Mouse (Mus musculus): ENCODE data around the gene Maml3.

- no peak for TF ChIP-seq CTCF (IDR thresholded peaks at IDR 0.05; ENCODE audit: control insufficient read depth, insufficient read depth, insufficient read length)
- TF ChIP-seq USF1 (IDR thresholded peaks at IDR 0.05; ENCODE audit: low read depth), result no peak
- no peak for TF ChIP-seq MAX (IDR thresholded peaks at IDR 0.05)
- TF ChIP-seq MYOD1 (IDR thresholded peaks at IDR 0.05; ENCODE audit: control insufficient read depth, insufficient read length, low read depth), result no peak
Observed at GRCm38 (mm10) chr3:51965008-51965407, 139.9 kb downstream of the Maml3 start.

All from C2C12 (cell line).